Mouse (Mus musculus): ENCODE measurements around the gene Adamtsl3.

The Adamtsl3 gene

GRCm38 (mm10) chr7:82648353-82649080 is 313.0 kb downstream of the Adamtsl3 start, which contains the start of the genes Saxo2 and Efl1:
TSS of gene Saxo2 (minus strand) at chr7:82648528.
TSS of gene Efl1 (plus strand) at chr7:82648614.
- DNase-seq (ENCODE audit: low read depth): peak; percentile 95

- peak; percentile 66 for DNase-seq (ENCODE audit: low read depth)
Measured at GRCm38 (mm10) chr7:82649081-82649445, 313.6 kb downstream of the Adamtsl3 start.
